Mouse (Mus musculus): ENCODE results near the gene Wnt11. TPM values are rescaled to one million over a fixed set of nuclear protein-coding genes. Genes with fewer than 3 reads are reported as not detected.

Gene Wnt11
- polyA plus RNA-seq, 1 experiment = 3.2 TPM

DNA sequence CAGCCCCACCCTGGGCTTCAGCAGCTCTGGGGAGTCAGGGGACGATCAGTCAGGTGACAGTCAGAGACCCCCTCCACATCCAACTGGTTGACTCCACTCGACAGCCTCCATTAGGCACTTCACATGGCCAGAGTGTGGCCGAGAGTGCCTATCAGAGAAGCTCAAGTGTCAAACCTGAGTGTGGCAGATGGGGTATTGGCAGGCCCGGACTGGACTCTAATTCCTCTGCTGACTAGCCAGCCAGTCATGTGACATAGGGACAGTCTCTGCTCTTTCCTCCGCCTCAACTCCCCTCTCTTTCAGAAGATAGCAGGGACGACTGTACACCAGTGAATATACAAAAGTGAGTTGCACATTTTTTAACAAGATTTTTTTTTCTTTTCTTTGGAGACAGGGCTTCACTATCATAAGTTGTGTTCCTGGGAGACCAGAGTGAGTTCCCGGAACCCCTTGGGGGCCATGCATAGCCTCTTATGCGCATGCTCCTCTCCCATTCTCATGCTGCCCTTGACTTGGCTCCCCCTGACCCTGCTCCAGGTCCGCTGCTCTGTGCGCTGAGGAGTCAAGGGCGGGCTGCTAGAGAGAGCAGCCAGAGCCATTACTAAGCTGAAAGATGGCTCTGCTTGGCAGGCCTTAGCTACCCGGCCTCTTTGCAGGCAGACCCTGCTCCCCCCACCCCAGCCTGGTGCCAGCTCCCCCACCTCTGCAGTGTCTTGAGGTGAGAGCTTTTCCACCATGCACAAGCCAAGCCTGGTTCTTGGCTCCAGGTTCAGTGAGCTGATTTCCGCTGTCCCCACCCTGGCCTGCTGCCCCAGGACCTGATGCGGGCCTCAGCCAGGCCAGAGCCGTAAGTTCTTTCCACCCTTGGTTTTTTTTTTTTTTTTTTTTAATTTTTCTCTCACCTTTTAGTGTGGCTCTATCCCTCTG lies 10.8 kb upstream of the Wnt11 start:
- 84% methylated on average over 15 of the region's 15 CpGs for WGBS
- no peak for DNase-seq (ENCODE audit: low read depth, low spot score)

DNA sequence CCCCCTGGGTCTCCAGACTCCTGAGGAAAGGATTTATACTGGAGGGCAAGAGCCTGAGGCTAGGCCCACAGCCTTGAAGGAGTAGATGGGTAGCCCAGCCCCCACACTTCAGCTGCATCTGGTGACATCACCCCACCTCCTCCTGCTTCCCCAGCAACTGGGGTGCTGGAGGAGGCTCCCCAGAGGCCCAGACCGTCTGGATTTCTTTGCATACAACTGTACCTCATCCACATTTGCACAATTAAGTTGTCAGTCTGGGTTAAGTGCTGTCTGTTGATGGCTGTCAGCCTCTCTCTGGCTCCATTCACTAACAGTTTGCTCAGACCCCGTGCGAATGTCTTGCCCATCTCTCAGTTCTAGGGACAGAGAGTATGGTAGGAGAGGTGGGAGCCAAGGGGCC lies 6.9 kb upstream of the Wnt11 start:
- 70% methylated on average over 3 of the region's 3 CpGs for WGBS
- DNase-seq (ENCODE audit: low read depth, low spot score) = no peak

DNA sequence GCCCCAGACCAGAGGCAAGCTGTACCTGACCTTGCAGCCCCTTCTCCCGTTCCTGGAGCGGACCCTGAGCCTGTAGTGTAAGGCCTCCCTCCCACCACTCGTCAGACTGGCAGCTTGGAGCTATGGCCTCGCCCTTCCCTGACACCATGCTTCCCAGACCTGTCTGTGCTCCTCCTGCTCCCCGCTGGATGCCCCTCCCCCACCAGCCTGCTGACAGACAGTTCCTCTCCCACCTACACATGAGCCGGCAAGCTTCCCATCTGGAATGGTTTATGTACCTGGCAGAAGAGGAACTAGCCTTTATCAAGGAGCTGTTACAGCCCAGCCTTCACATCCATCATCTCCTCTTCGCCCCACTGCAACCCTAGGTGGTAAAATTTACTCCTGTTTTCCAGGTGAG lies 6.0 kb upstream of the Wnt11 start:
- DNase-seq (ENCODE audit: low read depth, low spot score) = no peak

DNA sequence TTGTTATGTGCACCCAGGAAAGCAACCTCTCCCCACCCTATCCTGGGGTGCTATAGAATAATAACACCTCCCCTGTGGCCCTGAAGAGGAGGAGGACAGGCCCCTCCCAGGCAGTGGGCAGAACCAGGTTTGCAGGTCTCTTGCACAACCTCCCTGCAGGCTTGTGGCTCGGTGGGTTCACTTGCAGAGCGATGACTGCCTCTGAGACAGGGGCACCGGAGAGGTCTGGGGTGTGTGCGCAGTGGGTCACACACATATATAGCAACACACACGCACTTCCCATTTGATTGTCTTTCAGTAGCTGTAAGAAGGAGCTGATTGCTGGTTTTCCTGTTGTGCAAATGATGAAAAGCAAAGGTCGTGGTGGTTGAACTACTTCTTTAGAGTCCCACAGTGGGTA lies 3.6 kb upstream of the Wnt11 start:
- WGBS = 68% methylated on average over 6 of the region's 6 CpGs

More for the DNA sequence above, 6.0 kb upstream of the Wnt11 start:
- 42% methylated on average over 7 of the region's 7 CpGs for WGBS

DNA sequence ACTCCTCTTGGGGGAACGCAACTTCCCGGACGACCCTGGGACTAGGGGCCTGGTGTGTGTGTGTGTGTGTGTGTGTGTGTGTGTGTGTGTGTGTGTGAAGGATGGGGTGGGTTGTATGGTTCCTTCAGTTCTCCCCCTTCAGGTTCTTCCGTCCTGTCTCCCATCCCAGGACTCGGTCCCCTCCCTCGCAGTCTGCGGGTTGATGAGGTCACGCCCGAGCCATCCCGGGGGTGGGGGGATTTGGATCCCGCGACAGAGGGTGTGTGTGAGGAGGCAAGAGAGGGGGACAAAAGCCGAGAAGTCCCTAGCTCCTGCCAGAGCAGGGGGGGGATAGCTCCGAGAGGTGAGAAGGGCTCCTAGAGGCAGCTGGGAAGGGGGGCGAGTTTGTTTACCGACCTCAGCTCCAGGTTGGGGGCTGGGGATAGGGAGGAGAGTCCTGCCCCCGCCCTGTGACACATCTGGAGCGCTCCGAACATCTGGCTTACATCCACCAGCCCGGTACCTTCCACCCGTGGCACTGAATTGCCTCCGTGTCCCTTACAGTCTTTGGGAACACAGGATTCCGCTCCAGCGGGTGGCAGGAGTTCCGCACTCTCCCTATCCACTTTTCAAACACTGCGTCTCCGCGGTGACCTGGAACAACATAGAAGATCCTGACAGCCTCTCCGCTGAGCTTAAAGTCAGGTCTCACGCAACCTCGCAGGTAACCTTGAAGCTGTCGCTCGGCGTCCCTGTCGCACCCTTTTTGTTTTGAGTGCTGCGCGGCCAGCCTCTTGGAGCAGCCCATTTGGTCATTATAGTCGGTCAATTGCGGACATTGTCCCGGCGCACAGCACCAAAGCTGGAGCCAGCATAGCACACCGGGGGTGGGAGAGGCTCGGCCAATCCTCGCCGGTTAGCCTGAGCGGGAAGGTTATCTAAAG lies 868 bp downstream of the Wnt11 start:
- no peak for DNase-seq (ENCODE audit: low read depth, low spot score)
- WGBS = 2% methylated on average over 46 of the region's 46 CpGs

More for the DNA sequence above, 3.6 kb upstream of the Wnt11 start:
- DNase-seq (ENCODE audit: low read depth, low spot score) = no peak

DNA sequence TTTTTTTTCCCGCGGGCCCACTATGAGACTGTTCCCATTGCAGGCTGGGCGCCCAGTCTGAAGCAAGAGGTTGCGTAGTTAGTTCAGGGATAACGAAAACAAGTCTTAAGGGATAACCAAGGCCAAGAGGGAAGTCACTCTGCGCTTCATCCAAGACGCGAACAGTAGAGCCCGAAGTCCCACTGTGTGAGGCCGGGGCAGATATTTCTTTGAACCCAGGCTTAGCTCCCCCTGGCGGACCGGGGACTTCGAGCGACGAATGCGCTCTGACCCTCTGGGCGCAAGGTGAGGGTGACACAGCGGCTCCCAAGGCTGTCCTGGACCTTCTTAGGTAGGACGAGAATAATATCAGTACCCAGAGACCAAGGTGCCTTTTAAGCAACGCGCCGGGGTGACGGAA lies 1.7 kb downstream of the Wnt11 start:
- no peak for DNase-seq (ENCODE audit: low read depth, low spot score)
- 4% methylated on average over 23 of the region's 23 CpGs for WGBS

DNA sequence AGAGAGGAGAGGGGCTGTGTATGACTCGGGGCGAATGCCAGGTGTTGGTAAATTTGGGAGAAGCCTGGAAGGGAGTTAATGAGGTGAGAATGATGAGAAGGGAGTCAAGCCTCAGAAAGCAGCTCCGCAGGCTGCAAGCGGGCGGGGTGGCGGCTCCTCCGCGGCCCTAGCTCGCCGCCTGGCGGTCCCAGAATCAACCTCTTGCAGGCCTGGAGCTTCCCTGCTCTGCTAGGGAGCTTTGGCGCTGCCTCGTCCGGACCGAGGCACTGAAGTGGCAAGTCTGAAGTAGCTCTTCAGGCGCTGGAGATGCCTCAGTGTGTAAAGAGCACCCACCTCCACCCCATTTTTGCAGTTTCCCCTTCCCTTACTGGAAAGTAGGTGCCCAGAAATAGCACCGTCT lies 3.0 kb downstream of the Wnt11 start:
- DNase-seq (ENCODE audit: low read depth, low spot score) = peak; percentile 33
- WGBS = under 1% methylated on average over 17 of the region's 17 CpGs

DNA sequence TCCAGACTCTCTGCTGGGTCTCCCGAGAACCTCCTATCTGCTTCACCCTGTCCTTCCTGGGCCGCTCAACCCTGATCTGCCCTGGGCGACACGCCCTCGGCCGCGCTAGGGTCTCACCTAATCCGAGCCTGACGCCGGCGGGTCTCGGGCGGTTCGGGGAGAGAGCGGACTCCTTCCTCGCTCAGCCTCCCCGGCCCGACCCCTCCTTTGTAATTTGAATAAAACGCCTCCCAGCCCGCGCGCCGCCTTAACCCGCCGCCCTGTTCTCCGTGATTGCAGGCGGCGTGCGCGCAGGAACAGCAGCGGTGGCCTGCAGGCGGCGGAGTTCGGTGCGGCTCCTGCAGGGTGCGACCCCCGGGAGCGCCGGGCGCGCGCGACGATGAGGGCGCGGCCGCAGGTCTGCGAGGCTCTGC lies 3.8 kb downstream of the Wnt11 start:
- DNase-seq (ENCODE audit: low read depth, low spot score) = no peak
- under 1% methylated on average over 48 of the region's 48 CpGs for WGBS

DNA sequence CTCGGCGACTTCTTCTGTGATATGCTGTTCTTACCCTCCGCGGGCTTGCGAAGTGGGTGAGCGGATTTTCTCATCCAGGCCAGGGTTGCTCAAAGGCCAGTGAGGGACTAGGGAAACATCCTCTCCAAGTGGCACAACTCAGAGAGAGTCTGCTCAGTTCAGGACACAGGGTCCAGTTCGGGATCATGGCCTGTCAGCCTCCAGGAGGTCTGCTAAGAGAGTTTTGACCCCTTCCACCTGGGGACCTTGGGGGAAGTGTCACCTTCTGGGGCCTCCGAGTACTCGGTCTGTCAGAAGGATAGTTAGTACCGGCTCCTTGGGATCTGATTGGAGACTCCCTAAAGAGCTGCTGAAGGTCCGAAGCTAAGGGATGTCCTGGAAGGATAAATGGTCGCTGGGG lies 4.4 kb downstream of the Wnt11 start:
- no peak for DNase-seq (ENCODE audit: low read depth, low spot score)
- WGBS = 25% methylated on average over 12 of the region's 12 CpGs

DNA sequence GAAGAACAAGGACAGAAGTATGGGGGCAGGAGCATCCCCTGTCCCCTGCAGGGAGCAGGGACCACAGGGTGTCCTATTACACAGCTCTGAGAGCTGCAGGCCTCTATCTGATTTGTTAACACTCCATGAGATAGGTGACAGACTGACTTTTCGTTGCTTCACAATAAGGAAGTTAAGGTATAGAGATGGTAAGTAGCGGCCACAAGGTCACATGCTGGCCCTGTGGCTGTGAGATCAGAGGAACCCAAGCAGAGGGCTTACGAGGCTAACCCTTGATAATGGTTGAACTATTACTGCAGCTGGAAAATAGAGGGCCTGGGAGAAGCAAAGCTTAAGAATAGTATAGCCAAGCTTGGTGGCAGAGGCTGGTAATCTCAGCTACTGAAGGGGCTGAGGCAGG lies 5.9 kb downstream of the Wnt11 start:
- no peak for DNase-seq (ENCODE audit: low read depth, low spot score)
- 57% methylated on average over 3 of the region's 3 CpGs for WGBS

DNA sequence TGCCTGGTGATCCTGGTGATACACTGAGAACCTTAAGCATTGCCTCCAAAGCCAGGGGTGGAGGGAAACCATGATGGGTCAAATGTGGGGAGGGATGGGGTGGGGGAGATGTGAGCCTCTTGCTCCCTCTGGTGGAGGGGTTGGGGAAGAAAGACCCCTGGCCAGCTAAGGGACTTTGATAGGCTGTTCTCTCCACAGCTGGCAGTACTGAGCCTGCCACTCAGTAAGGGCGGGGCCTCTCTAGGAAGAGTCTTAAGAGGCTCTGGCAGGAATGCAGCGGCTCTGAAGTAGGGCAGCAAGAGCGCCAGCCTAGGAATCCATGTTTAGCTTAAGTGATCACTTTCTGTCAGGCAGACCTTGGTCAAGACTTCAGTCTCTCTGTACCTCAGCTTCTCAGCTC lies 6.9 kb downstream of the Wnt11 start:
- DNase-seq (ENCODE audit: low read depth, low spot score) = no peak
- WGBS = 39% methylated on average over 3 of the region's 3 CpGs

DNA sequence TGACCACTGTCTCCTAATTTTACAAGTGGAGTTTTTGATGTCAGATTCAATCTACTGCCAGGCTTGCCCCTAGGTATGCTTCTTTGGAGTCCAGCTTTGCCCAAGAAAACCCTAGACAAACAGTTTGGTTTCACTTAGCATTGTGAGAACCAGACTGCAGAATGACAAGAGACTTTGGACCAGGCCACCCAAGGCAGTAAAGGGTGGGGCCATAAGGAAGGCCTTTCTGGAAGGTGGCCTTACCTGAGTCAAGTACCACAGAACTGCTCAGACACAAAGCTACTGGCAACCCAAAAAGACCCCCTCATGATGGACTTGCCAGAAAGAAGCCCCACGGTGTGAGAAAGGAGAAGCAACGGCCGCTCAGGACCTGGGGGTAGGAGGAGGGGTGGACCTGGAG lies 8.1 kb downstream of the Wnt11 start:
- 88% methylated on average over 3 of the region's 3 CpGs for WGBS
- peak; percentile 43 for DNase-seq (ENCODE audit: low read depth, low spot score)

DNA sequence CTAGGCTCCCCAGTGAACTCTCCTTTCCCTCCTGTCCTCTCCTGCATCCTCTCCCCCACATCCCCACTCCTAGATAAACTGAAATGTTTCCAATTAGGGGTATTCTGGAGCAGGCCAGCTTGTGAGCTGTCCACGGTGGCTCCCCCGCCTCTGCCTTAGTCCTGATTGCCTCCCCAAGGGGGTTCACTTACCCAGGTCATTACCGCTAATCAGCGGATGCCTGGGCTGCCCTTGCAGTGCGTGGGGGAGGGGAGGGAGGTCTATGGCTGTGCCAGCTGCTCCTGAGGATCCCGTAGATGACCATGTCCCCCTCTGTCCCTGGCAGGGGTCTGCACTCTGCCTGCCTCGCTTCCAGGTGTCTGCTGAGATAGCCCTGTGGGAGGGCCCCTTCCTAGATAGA lies 8.7 kb downstream of the Wnt11 start:
- DNase-seq (ENCODE audit: low read depth, low spot score) = no peak
- WGBS = 85% methylated on average over 7 of the region's 7 CpGs

DNA sequence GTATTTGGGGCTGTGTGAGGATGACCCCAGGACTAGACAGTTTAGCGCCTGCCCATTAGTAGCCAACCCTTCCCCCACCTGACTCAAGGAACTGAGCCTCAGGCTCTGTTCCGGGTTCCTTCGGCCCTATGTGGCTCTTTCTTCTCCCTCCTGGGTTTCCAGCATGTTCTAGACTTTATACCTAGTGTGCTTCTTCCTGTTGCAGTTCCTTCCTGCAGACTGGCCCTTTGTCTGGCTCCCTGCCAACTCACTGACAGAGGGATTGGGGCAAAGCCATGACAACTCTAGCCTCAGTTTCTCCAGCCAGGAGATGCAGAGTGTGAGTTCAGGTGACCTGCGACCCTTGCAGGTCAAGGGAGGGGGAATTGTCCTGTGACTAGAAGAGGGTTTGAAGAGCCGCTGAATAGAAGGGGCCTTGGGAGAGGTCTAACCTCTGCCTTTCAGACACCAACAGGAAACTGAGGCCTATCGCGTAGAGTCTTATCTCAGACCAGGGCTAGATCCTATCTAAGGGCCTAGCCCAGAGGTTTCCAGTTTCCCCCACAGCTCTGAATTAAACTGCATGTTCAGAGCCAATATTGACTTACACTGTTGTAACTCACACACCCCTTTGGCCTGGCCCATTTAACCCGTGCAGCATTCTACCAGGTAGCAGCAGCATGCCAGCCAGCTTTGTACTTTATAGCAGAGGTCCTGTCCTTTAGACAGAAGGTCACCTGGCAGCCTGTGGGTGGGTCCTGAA lies 14.2 kb downstream of the Wnt11 start:
- peak; percentile 38 for DNase-seq (ENCODE audit: low read depth, low spot score)
- 43% methylated on average over 8 of the region's 8 CpGs for WGBS

DNA sequence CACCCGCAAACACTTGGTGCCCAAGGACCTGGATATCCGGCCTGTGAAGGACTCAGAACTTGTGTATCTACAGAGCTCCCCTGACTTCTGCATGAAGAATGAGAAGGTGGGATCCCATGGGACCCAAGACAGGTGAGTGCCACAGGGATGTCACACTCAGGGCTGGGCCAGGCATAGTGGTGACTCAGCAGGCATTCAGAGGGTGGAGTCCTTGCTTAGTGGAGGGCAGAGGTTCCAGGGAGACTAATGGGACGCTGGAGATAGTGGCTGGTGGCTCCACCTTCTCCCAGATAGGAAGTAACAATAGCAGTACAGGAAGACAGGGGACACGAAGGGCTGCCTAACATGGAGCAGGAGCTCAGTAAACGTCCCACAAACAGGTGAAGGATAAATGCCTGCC lies 15.5 kb downstream of the Wnt11 start:
- WGBS = 74% methylated on average over 5 of the region's 5 CpGs
- DNase-seq (ENCODE audit: low read depth, low spot score) = no peak

DNA sequence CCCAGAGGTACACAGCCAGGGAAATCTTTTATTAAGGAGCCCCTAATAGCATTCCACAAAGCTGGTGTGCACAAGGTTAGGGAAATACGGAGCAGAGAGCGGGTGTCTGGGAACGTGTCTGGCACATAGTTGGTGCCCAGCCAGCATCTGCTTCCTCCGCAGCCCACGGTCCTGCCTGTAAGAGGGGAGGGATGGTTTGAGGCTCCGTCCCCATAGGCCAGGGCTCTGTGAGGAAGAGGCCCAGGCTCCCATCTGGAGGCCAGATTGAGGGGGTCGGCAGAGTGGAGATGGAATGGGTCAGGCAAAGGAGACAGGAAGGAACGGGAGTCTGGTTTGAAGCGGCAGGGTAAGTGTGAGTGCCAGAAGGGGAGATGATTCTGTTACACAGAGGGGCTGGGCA lies 16.3 kb downstream of the Wnt11 start:
- no peak for DNase-seq (ENCODE audit: low read depth, low spot score)

DNA sequence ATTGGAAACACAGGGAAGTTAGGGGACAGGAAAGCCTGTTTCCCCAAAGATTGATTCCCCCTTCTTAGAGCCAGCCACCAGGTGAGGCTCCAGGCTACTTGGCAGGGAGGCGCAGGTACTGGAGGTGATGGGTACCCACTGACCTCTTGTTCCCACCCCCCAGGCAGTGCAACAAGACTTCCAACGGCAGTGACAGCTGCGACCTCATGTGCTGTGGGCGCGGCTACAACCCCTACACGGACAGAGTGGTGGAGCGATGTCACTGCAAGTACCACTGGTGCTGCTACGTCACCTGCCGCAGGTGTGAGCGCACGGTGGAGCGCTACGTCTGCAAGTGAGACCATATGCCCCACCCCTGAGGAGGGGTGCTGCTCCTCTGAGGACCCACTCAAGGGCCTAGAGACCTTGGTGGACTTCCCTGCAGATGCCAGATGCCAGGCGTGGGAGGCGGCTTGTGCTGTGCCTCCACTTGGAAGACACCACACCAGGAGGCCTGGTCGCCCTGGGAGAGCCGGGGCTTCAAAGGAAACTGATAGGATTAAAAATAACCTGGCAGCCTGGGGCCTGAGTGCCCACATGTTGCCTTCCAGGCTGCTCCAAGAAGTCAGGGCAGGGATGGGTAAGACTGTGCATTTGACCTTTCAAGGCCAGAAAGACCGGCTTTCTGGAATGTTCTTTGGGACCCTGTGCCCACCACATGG lies 18.2 kb downstream of the Wnt11 start:
- DNase-seq (ENCODE audit: low read depth, low spot score) = no peak
- 82% methylated on average over 18 of the region's 18 CpGs for WGBS

More for the DNA sequence above, 16.3 kb downstream of the Wnt11 start:
- WGBS = 76% methylated on average over 9 of the region's 9 CpGs

DNA sequence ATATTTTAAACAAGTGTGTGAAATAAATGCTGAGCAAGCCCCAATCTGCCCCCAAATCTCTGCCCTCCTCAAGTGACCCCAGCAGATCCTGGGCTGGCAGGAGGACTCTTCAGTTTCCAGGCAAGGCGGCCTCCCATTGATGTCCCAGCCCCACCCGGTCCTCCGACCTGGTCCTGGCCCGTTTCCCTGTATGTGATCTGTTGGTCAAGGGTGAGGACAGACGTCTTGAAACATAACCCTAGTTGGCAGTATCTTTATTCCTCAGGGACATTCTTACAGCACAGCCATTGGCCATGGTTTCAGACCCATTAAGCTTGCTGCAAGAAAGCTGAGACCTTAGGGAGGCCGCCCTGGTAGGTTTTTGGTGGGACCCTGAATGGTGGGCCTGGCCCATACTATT lies 18.9 kb downstream of the Wnt11 start:
- WGBS = 67% methylated on average over 6 of the region's 6 CpGs
- no peak for DNase-seq (ENCODE audit: low read depth, low spot score)

DNA sequence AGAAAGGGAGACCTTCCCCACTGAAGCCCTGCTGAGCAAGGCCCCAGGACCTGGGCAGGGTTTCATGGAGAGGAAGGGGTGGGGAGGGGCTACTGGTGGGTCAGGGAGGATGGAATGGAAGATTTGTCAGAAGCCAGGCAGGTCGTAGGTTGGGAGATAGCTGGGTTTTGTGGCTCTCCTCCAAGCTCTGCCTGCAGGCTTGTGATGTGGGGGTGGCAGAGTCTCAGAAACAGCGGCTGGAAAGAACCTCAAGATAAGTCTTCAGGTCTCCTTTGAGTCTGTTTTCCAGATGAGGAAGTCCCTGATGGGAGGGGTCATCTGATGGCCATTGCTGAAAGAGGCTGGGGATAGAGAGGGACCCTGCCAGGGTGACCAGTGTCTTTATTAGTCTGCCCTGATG lies 20.5 kb downstream of the Wnt11 start:
- 83% methylated on average over 2 of the region's 2 CpGs for WGBS
- DNase-seq (ENCODE audit: low read depth, low spot score) = no peak

Measured in large intestine, adult 2 months (tissue).